Mouse (Mus musculus) lung, adult 2 months (tissue): ENCODE data around the gene Kif18b. TPM values are rescaled to one million over a fixed set of nuclear protein-coding genes. Genes with fewer than 3 reads are reported as not detected.

Experiments
- DNase-seq: peaks from one replicate; pipeline ENCODE4 v3.0.0; 2022
- H3K4me1 ChIP-seq: fragments of 200-500 bp; 2 replicates; pipeline ENCODE4 v1.6.1; 2011; ENCODE audit warnings: low read length; ENCODE audit not compliant: control insufficient read depth, insufficient read depth
- H3K4me3 ChIP-seq: fragments of 200-500 bp; replicated peaks from 2 replicates; pipeline ENCODE3; 2011; ENCODE audit warnings: low read depth, mild to moderate bottlenecking, control low read depth, low read length; ENCODE audit errors: extremely low read depth
- CTCF ChIP-seq: fragments of 200-500 bp; IDR thresholded peaks from 2 replicates; pipeline ENCODE4 v1.5.1; 2011; ENCODE audit warnings: mild to moderate bottlenecking, low read length, control low read depth; ENCODE audit not compliant: insufficient read depth
- POLR2A ChIP-seq: fragments of 200-500 bp; IDR thresholded peaks from 2 replicates; pipeline ENCODE4 v1.6.1; 2011; ENCODE audit warnings: low read depth, mild to moderate bottlenecking, control low read depth, low read length, borderline replicate concordance; ENCODE audit errors: extremely low read depth
- WGBS: fragments of 180-500 bp; shearing (Covaris S2); methylation state at CpG from one replicate; pipeline ENCODE4 v1.1.7; 2018; 5-methylcytosine and 5-hydroxymethylcytosine counted together
- polyA plus RNA-seq: library from polyadenylated mRNA; depleted of rRNA; stranded (reverse); fragments of >200 nt; gene quantifications from 2 replicates; pipeline ENCODE4 v1.2.3, GENCODE M21; 2012

Kif18b gene
- polyA plus RNA-seq, 1 experiment = 0.99 TPM

DNA sequence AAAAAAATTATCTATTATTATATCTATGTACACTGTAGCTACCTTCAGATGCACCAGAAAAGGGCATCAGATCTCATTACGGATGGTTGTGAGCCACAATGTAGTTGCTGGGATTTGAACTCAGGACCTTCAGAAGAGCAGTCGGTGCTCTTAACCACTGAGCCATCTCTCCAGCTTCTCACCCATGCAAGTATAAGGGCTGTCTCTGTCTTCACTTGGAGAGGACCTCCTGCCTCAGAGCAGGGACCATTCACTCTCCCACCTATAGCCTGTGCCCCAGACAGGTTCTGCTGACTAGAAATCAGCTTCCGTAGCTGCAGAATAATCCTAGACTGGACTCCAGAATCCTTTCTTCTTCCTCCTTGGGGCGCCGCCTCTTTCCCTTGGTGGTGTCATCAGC, 22.8 kb downstream of the Kif18b start:
- TF ChIP-seq CTCF (no peak), POLR2A (no peak)
- Histone ChIP-seq H3K4me3 (no peak overlapping the region), H3K4me1 (no peaks in the 10 kb centered on the region)
- DNase-seq = no peak
- WGBS = 85% methylated on average over 5 of the region's 5 CpGs

DNA sequence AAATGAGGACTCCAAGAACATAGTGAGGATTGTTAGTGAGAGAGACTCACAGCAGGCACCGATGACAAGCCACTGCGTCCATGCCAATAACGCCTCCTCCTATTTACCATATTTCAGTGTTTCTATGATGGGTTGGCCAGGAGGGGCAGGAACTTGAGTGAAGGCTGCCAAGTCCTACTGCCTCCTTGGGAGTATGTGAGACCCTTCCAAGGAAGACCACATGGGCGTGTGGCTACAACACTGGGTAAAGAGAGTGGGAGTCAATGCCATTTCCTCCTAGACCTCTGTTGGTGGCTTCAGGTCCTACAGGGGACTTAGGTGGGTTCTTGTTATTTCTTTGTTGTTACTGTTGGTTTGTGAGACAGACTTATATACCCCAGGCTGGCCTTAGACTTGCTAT, 23.7 kb downstream of the Kif18b start:
- Histone ChIP-seq H3K4me1 (no peaks in the 10 kb centered on the region), H3K4me3 (no peak overlapping the region)
- 41% methylated on average over 4 of the region's 4 CpGs for WGBS
- no peak for TF ChIP-seq CTCF
- TF ChIP-seq POLR2A = no peak
- no peak for DNase-seq

DNA sequence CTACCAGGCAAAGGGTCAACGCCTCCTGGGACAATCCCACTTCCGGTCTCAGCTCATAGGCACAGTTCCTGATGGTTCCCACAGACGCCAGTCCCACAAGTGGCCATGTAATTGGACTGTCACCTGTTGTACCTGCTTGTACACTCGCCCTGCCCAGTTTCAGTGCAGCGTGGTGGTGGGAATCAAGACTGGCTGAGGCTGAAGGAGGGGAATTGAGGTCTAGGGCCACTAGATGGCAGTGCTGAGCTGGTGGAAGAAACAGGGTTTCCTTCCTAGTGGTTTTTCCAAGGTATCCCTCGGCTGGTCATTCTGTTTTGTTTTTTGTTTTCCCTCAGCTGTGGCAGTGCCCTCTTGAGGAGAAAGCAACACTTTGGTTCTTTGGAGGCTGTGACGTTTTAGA, 24.2 kb downstream of the Kif18b start, which contains the start of gene Gfap:
Gene Gfap (minus strand): TSS at position 150 of the 400 bp plus-strand sequence.
- TF ChIP-seq CTCF = peak; percentile 94
- TF ChIP-seq POLR2A = no peak
- peak; percentile 76 for DNase-seq
- H3K4me3 ChIP-seq = no peak within 1 kb of the TSS
- 7% methylated on average over 7 of the region's 7 CpGs for WGBS
- H3K4me1 ChIP-seq = no peaks in the 10 kb centered on the region

DNA sequence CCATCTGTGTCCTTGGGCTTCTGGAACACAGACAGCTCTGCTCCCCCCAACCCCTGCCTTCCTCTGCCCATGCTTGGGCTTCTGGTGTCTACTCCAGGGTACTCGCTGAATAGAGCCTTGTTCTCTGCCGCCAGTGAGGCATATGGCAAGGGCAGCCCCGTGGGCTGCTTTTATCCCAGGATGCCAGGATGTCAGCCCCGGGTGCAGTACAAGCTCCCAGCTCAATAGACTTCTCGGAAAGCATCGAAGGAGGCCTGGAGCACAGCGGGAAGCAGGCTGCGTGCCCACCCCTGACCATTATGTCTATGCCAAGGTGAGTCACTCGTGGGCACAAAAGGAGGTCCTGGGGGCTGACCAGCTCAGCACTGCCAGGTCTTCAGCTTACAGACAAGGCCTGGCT, 26.5 kb downstream of the Kif18b start:
- Histone ChIP-seq H3K4me1 (no peaks in the 10 kb centered on the region), H3K4me3 (no peak overlapping the region)
- WGBS = 76% methylated on average over 9 of the region's 9 CpGs
- TF ChIP-seq CTCF = no peak
- TF ChIP-seq POLR2A = no peak
- DNase-seq = no peak

DNA sequence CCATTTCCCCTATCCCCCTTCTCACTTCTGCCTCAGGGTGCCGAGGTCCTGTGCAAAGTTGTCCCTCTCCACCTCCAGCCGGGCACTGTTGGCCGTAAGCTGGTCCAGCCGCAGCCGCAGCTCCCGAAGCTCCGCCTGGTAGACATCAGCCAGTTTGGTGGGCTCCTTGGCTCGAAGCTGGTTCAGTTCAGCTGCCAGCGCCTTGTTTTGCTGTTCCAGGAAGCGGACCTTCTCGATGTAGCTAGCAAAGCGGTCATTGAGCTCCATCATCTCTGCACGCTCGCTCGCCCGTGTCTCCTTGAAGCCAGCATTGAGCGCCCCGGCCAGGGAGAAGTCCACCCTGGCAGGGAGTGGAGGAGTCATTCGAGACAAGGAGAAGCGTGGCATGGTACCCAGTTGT, 28.3 kb downstream of the Kif18b start:
- no peak for DNase-seq
- Histone ChIP-seq H3K4me3 (no peak overlapping the region), H3K4me1 (no peaks in the 10 kb centered on the region)
- WGBS = 78% methylated on average over 20 of the region's 20 CpGs
- TF ChIP-seq POLR2A (no peak), CTCF (no peak)

DNA sequence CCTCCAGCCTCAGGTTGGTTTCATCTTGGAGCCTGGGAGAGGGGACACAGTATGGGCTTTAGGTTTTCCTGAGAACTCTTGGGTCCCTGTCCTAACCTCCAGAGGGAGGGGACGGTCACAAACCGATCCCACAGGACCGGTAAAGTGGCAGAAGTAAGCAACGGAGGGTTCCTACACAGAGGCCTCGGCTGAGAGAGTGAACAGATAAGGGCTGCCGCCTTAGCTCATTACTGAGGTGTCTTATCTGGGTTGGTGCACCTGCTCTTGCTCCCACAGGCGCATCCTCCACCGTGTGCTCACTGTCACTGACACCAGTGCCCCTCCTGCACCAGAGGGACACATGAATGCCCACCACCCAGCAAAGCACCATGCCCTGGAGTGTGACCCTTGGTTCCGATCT, 29.1 kb downstream of the Kif18b start:
- H3K4me1 ChIP-seq = no peaks in the 10 kb centered on the region
- H3K4me3 ChIP-seq = no peak overlapping the region
- DNase-seq = no peak
- 64% methylated on average over 9 of the region's 9 CpGs for WGBS
- TF ChIP-seq POLR2A = no peak

DNA sequence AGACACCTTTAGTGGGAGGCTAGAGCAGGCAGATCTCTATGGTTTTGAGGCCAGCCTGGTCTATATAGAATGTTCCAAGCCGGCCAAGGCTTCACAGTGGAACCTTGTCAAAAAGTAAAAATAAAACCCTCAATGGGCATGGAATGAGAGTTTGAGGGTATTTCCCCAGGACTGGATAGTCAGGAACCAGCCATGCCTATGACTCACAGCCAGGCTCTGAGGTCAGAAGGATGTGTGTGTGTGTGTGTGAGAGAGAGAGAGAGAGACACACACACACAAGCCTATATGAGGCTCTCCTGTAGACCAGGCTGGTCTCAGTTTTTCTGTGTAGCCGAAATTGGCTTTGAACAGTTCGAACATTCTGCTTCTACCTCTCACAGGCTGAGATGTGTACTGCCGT, 30.2 kb downstream of the Kif18b start:
- TF ChIP-seq CTCF (no peak), POLR2A (no peak)
- DNase-seq = no peak
- 90% methylated on average over 4 of the region's 4 CpGs for WGBS
- Histone ChIP-seq H3K4me1 (no peaks in the 10 kb centered on the region), H3K4me3 (no peak overlapping the region)

DNA sequence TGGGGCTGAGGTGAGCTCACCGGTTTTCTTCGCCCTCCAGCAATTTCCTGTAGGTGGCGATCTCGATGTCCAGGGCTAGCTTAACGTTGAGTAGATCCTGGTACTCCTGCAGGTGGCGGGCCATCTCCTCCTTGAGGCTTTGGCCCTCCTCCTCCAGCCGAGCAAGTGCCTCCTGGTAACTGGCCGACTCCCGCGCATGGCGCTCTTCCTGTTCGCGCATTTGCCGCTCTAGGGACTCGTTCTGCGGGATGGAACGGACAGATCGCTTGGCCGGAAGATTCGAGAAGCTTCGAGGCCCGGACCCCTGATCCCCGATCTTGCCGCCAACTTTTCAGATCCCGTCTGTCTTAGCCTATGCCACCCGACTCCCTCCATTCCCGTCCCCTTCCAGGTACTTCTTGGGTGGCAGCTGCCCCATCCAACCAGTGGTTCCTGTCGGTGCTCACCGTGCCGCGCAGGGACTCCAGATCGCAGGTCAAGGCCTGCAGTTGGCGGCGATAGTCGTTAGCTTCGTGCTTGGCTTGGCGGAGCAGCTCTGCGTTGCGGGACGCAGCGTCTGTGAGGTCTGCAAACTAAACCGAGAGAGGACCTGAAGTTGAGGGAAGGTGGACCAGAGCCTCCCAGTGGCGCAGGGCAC, 31.8 kb downstream of the Kif18b start:
- H3K4me1 ChIP-seq = no peaks in the 10 kb centered on the region
- TF ChIP-seq CTCF = peak; percentile 67
- 0 out of 2 replicates have a peak, but pooled peaks have one; percentile 13 for TF ChIP-seq POLR2A
- peak overlapping the region; percentile 40 for H3K4me3 ChIP-seq
- WGBS = 3% methylated on average over 43 of the region's 43 CpGs
- peak; percentile 64 for DNase-seq

DNA sequence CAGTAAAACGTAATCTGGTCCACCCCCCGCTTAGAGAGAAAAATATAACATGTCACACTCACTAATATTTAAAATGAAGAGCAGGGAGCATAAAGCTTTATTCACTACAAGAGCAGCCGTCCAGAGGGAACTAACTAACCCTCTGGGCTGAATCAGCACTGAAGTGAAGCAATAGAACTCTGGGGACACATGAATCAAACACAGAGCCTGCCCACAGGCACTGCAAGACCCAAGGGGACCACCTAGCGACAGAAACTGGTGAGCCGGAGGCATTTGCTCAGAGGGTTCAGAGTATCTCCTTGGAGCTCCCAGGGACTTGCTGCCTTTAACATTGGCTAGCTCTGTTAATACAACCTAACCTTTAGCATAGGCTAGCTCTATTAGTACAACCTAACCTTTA, 34.8 kb downstream of the Kif18b start:
- no peaks in the 10 kb centered on the region for H3K4me1 ChIP-seq
- WGBS = 68% methylated on average over 5 of the region's 5 CpGs
- no peak for TF ChIP-seq CTCF
- no peak for TF ChIP-seq POLR2A
- H3K4me3 ChIP-seq = no peak overlapping the region
- DNase-seq = no peak

DNA sequence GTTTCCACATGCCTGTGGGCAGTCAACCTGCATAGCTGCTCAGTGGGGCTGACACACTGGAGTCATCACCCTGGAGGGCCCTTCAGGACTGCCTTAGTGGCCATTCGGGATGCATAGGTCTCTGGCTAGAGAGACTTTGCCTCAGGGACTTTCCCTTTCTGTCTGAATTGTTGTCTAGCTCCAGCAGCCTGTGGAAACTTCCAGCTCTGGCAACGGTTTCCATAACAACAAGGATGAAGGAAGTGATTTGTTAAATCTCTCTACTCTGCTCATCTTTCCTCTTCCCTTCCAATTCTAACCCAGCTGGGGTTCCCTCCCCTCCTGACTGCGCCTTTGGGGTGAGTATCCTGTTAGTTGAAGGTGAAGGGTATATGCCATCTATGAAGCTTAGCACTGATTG, 36.8 kb downstream of the Kif18b start:
- no peak for DNase-seq
- 53% methylated on average over 3 of the region's 3 CpGs for WGBS
- no peaks in the 10 kb centered on the region for H3K4me1 ChIP-seq
- TF ChIP-seq POLR2A (no peak), CTCF (no peak)
- no peak overlapping the region for H3K4me3 ChIP-seq
